Mouse (Mus musculus): ENCODE results near the gene Ptp4a2. TPM values are rescaled to one million over a fixed set of nuclear protein-coding genes. Genes with fewer than 3 reads are reported as not detected.
A peak's percentile ranks its signal among the peaks of the same experiment; 100 is the strongest.

The Ptp4a2 gene
- polyA plus RNA-seq, 1 experiment: 21.1 TPM

DNA sequence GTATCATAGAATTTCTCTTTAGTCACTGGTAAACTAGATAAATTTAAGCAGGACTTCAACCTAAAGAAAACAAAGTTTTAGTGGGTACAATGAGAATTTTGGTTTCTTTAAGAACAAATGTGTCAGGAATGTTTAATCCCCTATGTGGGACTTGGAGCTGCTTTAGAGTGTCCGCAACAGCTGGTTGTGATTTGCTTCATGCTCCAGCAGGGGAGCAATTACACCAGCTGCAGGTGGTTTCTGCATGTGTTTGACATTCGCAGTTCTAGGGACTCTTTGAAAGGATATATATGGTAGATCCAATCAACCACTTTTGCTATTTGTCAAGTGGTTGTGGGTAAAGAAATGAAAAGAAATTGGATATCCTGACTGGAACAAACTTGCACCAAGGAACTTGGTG, 39.5 kb downstream of the Ptp4a2 start:
- no peak overlapping the region for H3K4me3 ChIP-seq (ENCODE audit: low read depth, low read length)
- TF ChIP-seq POLR2A (IDR thresholded peaks at IDR 0.05; ENCODE audit: low read depth, low read length): no peak
- TF ChIP-seq CTCF (IDR thresholded peaks at IDR 0.05; ENCODE audit: extremely low read depth, insufficient read length, insufficient replicate concordance, low read depth, low read length): no peak
- peaks cover 43% of the 10 kb centered on the region for H3K36me3 ChIP-seq (ENCODE audit: control insufficient read depth, insufficient read depth, low read length)
- no peak overlapping the region for H3K27ac ChIP-seq (ENCODE audit: insufficient read depth, low read depth, low read length)
- H3K4me1 ChIP-seq (ENCODE audit: control insufficient read depth, insufficient read depth, insufficient read length, low read length): peaks cover 13% of the 10 kb centered on the region; the same call in 1 of the 2 replicates
- no peaks in the 10 kb centered on the region for H3K27me3 ChIP-seq (ENCODE audit: control insufficient read depth, insufficient read depth, low read length)
- 91% methylated on average over 2 of the region's 2 CpGs for WGBS

DNA sequence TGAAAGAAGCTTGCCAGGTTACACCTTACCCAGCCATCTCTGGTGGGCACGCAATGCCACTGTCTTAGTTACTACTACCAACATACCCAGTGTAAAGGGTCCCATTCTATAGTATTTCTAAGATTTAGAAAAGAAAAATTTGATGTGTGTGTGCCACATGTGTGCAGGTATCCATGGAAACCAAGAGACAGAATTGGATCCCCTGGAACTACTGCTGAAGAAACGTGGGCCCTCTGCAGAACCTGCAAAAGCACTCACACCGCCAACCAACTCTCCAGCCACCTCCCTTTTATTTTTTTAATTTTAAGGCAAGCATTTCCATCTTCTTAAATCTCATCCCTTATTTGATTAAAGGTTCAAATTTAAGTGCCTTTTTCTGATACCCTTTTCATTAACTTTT, 40.8 kb downstream of the Ptp4a2 start:
- no peak for TF ChIP-seq CTCF (IDR thresholded peaks at IDR 0.05; ENCODE audit: extremely low read depth, insufficient read length, insufficient replicate concordance, low read depth, low read length)
- TF ChIP-seq POLR2A (IDR thresholded peaks at IDR 0.05; ENCODE audit: low read depth, low read length): no peak
- WGBS: 80% methylated on average over 3 of the region's 3 CpGs
- H3K4me3 ChIP-seq (ENCODE audit: low read depth, low read length): no peak overlapping the region
- no peak overlapping the region for H3K27ac ChIP-seq (ENCODE audit: insufficient read depth, low read depth, low read length)
- no peaks in the 10 kb centered on the region for H3K27me3 ChIP-seq (ENCODE audit: control insufficient read depth, insufficient read depth, low read length)
- H3K36me3 ChIP-seq (ENCODE audit: control insufficient read depth, insufficient read depth, low read length): peaks cover 30% of the 10 kb centered on the region
- H3K4me1 ChIP-seq (ENCODE audit: control insufficient read depth, insufficient read depth, insufficient read length, low read length): peaks cover 13% of the 10 kb centered on the region; the same call in 1 of the 2 replicates

DNA sequence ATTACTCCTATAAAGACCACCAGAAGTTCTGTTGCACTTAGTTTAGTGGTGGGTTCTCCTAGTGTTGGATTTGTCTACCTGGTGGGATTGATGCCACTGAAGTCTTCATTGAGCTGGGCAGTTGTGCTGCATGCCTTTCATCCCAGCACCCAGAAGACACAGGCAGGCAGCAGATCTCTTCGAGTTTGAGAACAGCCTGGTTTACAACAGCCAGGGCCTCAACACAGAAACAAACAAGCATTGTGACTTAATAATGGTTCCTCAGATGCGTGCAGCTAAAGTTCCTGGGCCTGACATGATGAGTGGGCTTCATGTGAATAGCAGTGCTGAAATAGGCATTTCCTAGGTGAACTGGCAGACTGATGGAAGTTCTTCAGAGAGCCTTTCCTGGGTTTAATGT, 42.0 kb downstream of the Ptp4a2 start:
- Histone ChIP-seq H3K27ac (ENCODE audit: insufficient read depth, low read depth, low read length) (no peak overlapping the region), H3K4me3 (ENCODE audit: low read depth, low read length) (no peak overlapping the region), H3K27me3 (ENCODE audit: control insufficient read depth, insufficient read depth, low read length) (no peaks in the 10 kb centered on the region), H3K4me1 (ENCODE audit: control insufficient read depth, insufficient read depth, insufficient read length, low read length) (peaks cover 13% of the 10 kb centered on the region; the same call in 1 of the 2 replicates), H3K36me3 (ENCODE audit: control insufficient read depth, insufficient read depth, low read length) (peaks cover 20% of the 10 kb centered on the region)
- TF ChIP-seq POLR2A (IDR thresholded peaks at IDR 0.05; ENCODE audit: low read depth, low read length): no peak
- no peak for TF ChIP-seq CTCF (IDR thresholded peaks at IDR 0.05; ENCODE audit: extremely low read depth, insufficient read length, insufficient replicate concordance, low read depth, low read length)
- WGBS: 63% methylated on average over 2 of the region's 2 CpGs

DNA sequence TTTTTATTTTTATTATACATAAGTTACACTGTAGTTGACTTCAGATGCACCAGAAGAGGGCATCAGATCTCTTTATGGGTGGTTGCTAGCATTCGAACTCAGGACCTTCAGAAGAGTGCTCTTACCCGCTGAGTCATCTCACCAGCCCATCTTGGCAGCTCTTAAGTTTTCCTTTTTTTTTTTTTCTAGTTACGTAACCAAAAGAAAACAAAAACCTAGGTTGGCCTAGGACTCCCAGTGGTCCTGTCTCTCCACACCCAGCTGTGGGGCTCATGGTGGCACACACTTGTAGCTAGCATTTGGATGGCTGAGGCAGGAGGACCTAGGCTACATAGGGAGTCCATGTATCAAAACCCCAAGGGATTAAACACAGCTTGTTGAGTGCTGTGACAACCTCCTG, 43.0 kb downstream of the Ptp4a2 start:
- Histone ChIP-seq H3K4me1 (ENCODE audit: control insufficient read depth, insufficient read depth, insufficient read length, low read length) (peaks cover 13% of the 10 kb centered on the region; the same call in 1 of the 2 replicates), H3K4me3 (ENCODE audit: low read depth, low read length) (no peak overlapping the region), H3K27me3 (ENCODE audit: control insufficient read depth, insufficient read depth, low read length) (no peaks in the 10 kb centered on the region), H3K36me3 (ENCODE audit: control insufficient read depth, insufficient read depth, low read length) (peaks cover 13% of the 10 kb centered on the region), H3K27ac (ENCODE audit: insufficient read depth, low read depth, low read length) (no peak overlapping the region)
- 73% methylated on average over 3 of the region's 3 CpGs for WGBS
- no peak for TF ChIP-seq POLR2A (IDR thresholded peaks at IDR 0.05; ENCODE audit: low read depth, low read length)
- TF ChIP-seq CTCF (IDR thresholded peaks at IDR 0.05; ENCODE audit: extremely low read depth, insufficient read length, insufficient replicate concordance, low read depth, low read length): no peak

DNA sequence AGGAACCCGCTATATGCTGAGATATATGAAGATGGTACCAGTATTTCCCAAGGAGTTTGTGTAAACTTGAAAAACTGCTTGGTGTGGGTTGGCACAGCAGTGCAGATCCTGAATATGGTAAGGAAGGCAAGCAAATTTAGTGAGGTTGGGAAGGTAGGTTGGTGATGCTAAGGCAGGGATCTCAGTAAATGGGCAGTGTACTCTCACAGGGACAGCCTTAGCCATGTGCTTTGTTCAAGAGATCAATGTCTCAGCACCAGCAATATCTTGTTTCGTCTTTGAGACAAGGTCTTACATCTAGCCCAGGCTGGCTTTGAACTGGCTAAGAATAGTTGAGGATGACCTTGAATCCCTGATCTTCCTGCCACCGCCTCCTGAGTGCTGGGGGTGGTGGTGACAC, 43.6 kb downstream of the Ptp4a2 start:
- WGBS: 80% methylated on average over 3 of the region's 3 CpGs
- H3K27me3 ChIP-seq (ENCODE audit: control insufficient read depth, insufficient read depth, low read length): no peaks in the 10 kb centered on the region
- H3K4me3 ChIP-seq (ENCODE audit: low read depth, low read length): no peak overlapping the region
- peak overlapping the region; percentile 6; the same call in 1 of the 2 replicates for H3K27ac ChIP-seq (ENCODE audit: insufficient read depth, low read depth, low read length)
- TF ChIP-seq CTCF (IDR thresholded peaks at IDR 0.05; ENCODE audit: extremely low read depth, insufficient read length, insufficient replicate concordance, low read depth, low read length): no peak
- TF ChIP-seq POLR2A (IDR thresholded peaks at IDR 0.05; ENCODE audit: low read depth, low read length): no peak
- H3K4me1 ChIP-seq (ENCODE audit: control insufficient read depth, insufficient read depth, insufficient read length, low read length): peaks cover 13% of the 10 kb centered on the region; the same call in 1 of the 2 replicates
- H3K36me3 ChIP-seq (ENCODE audit: control insufficient read depth, insufficient read depth, low read length): peaks cover 12% of the 10 kb centered on the region

DNA sequence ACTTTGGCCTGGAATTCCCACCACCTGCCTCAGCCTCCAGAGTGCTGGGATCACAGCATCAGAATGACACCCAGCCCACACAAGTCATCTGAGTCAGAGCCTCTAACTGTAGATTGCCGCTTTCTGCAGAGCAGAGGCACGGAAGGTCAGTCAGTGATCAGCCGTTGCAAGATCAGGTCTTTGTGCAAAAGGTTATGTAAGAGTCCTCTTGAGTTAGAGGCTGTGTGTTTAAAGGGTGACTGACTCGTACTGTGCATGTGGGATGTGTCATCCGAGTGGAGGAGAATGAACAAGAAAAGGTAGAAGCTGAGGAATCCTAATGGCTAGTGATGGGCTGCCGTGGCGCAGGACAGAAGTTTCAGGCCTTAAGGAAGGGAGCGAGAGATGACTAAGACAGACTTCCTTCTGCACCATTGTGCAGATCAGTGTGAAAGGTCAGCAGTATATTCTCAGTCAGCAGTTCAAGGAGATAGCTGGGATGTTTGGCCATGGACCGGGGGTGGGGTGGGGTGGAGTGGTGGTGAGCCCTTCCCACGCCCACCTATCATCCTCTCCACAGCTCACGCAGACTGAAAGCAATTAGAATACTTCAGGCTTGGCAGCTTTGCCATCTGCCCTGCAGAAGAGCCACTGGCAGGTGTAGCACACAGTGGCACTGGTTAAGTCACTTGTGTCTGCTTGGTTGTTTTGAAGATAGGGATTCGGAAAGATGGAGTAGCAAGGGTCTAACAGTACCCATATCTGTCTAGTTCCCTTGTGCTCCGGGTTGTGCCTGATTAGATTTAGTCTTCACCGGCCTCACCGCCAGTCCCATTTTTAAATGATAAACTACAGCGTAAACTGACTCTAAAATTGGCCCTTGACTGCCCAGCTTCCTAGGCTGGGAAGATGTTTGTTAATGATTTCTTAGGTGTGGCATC, 44.3 kb downstream of the Ptp4a2 start:
- peaks cover 7% of the 10 kb centered on the region for H3K36me3 ChIP-seq (ENCODE audit: control insufficient read depth, insufficient read depth, low read length)
- TF ChIP-seq POLR2A (IDR thresholded peaks at IDR 0.05; ENCODE audit: low read depth, low read length): no peak
- no peak for TF ChIP-seq CTCF (IDR thresholded peaks at IDR 0.05; ENCODE audit: extremely low read depth, insufficient read length, insufficient replicate concordance, low read depth, low read length)
- no peak overlapping the region for H3K4me3 ChIP-seq (ENCODE audit: low read depth, low read length)
- peak overlapping the region; percentile 39 for H3K27ac ChIP-seq (ENCODE audit: insufficient read depth, low read depth, low read length)
- H3K4me1 ChIP-seq (ENCODE audit: control insufficient read depth, insufficient read depth, insufficient read length, low read length): peaks cover 13% of the 10 kb centered on the region; the same call in 1 of the 2 replicates
- 45% methylated on average over 16 of the region's 16 CpGs for WGBS
- H3K27me3 ChIP-seq (ENCODE audit: control insufficient read depth, insufficient read depth, low read length): no peaks in the 10 kb centered on the region

DNA sequence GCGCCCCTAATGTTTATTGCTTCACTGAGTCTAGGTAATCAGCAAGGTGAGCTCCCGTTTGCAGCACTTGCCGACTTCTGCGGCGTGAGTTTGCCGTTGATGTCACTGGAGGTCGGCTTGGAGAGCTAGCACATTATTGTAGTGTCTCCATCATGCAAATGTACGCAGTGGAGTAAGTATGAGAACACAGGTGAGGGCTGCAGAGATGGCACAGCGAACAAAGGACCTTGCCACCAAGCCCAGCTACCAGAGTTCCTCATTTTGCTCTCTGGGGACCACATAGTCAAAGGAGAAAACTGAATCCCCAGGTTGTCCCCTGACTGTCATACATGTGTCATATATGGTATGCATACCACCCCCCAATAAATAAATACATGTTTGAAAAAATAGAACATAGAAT, 49.4 kb downstream of the Ptp4a2 start:
- Histone ChIP-seq H3K4me1 (ENCODE audit: control insufficient read depth, insufficient read depth, insufficient read length, low read length) (peaks cover under 1% of the 10 kb centered on the region; the same call in 1 of the 2 replicates), H3K27ac (ENCODE audit: insufficient read depth, low read depth, low read length) (no peak overlapping the region), H3K36me3 (ENCODE audit: control insufficient read depth, insufficient read depth, low read length) (no peaks in the 10 kb centered on the region), H3K27me3 (ENCODE audit: control insufficient read depth, insufficient read depth, low read length) (no peaks in the 10 kb centered on the region), H3K4me3 (ENCODE audit: low read depth, low read length) (no peak overlapping the region)
- TF ChIP-seq CTCF (IDR thresholded peaks at IDR 0.05; ENCODE audit: extremely low read depth, insufficient read length, insufficient replicate concordance, low read depth, low read length) (no peak), POLR2A (IDR thresholded peaks at IDR 0.05; ENCODE audit: low read depth, low read length) (no peak)
- 91% methylated on average over 9 of the region's 9 CpGs for WGBS
